Mouse (Mus musculus) stomach, embryonic 15.5 days (tissue): ENCODE measurements around the gene Sirt7. TPM values are rescaled to one million over a fixed set of nuclear protein-coding genes. Genes with fewer than 3 reads are reported as not detected.

Experiments
- ATAC-seq: fragments of 200-750 bp; cut with Nextera tagmentation; 2 replicates; pipeline ENCODE4 v1.8.0; 2017; ENCODE audit warnings: low read depth, moderate number of reproducible peaks, moderate TSS enrichment; ENCODE audit not compliant: insufficient read depth, low FRiP score
- H3K27ac ChIP-seq: fragments of 300-500 bp; sonication (generic); 2 replicates; pipeline ENCODE4 v1.5.1; 2015; ENCODE audit warnings: mild to moderate bottlenecking, inconsistent platforms
- H3K27me3 ChIP-seq: fragments of 300-500 bp; sonication (generic); replicated peaks from 2 replicates; pipeline ENCODE4 v1.6.1; 2015; ENCODE audit warnings: inconsistent platforms
- H3K36me3 ChIP-seq: fragments of 300-500 bp; sonication (generic); 2 replicates; pipeline ENCODE4 v1.6.1; 2015; ENCODE audit warnings: inconsistent platforms
- H3K4me1 ChIP-seq: fragments of 300-500 bp; sonication (generic); 2 replicates; pipeline ENCODE4 v1.6.1; 2015; ENCODE audit warnings: inconsistent platforms
- H3K4me2 ChIP-seq: fragments of 300-500 bp; sonication (generic); 2 replicates; pipeline ENCODE4 v1.6.1; 2015; ENCODE audit warnings: mild to moderate bottlenecking, inconsistent platforms
- H3K4me3 ChIP-seq: fragments of 300-500 bp; sonication (generic); replicated peaks from 2 replicates; pipeline ENCODE4 v1.5.1; 2015; ENCODE audit warnings: inconsistent platforms
- H3K9ac ChIP-seq: fragments of 300-500 bp; sonication (generic); 2 replicates; pipeline ENCODE4 v1.6.1; 2015; ENCODE audit warnings: inconsistent platforms
- H3K9me3 ChIP-seq: fragments of 300-500 bp; sonication (generic); 2 replicates; pipeline ENCODE4 v1.6.1; 2016; ENCODE audit warnings: inconsistent platforms
- WGBS: fragments of 180-500 bp; shearing (Covaris S2); methylation state at CpG from one replicate; pipeline ENCODE4 v1.1.7; 2015; 5-methylcytosine and 5-hydroxymethylcytosine counted together
- polyA plus RNA-seq: library from polyadenylated mRNA; unstranded; fragments of >200 nt; fragmentation: Nextera tagmentation; extraction: Ambion mirVana; gene quantifications from 2 replicates; pipeline ENCODE4 v1.2.1, GENCODE M21; 2015

Sirt7 gene
- polyA plus RNA-seq, 1 experiment from 2014 or later, result 38.1 TPM

DNA sequence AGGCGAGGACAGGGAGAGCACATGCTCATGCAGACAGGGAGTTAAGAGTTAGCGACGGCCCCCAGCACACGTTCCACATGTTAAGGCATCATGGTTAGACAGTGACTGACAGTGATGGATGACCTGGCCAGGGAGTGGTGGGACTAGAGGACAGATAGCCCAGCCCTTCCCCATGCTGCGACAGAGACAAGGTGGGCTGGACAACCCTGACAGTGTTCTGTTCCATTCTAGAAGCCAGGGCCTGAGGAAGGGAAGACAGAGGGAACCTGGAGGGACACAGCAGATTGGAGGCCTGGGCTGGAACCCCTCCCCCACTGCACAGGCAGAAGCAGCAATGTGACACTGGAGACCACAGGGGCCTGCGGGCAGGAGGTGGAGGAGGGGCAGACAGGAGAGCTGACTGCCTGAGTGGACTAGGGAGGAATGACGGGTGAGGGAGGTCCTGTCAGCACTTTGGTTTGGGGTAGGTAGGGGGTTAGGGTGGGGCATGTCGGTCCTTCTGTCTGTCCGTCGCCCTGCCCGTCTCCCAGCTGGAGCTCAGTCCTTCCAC, 46.3 kb downstream of the Sirt7 start:
- no peaks in the 10 kb centered on the region for H3K9me3 ChIP-seq
- peaks cover 25% of the 10 kb centered on the region for H3K36me3 ChIP-seq
- H3K4me1 ChIP-seq, result peaks cover 38% of the 10 kb centered on the region
- WGBS, result 80% methylated on average over 11 of the region's 11 CpGs
- no peak overlapping the region for H3K27ac ChIP-seq
- H3K4me2 ChIP-seq, result no peak overlapping the region; the same call in 1 of the 2 replicates
- H3K4me3 ChIP-seq, result no peak overlapping the region
- no peaks in the 10 kb centered on the region for H3K27me3 ChIP-seq
- ATAC-seq, result no peak
- H3K9ac ChIP-seq, result no peak overlapping the region

GRCm38 (mm10) chr11:120578024-120578693, 46.9 kb downstream of the Sirt7 start:
- 86% methylated on average over 10 of the region's 10 CpGs for WGBS
- Histone ChIP-seq H3K36me3 (peaks cover 24% of the 10 kb centered on the region), H3K27me3 (no peaks in the 10 kb centered on the region), H3K9ac (no peak overlapping the region), H3K4me1 (peaks cover 38% of the 10 kb centered on the region), H3K27ac (no peak overlapping the region), H3K9me3 (no peaks in the 10 kb centered on the region), H3K4me2 (no peak overlapping the region), H3K4me3 (no peak overlapping the region)
- ATAC-seq, result no peak

DNA sequence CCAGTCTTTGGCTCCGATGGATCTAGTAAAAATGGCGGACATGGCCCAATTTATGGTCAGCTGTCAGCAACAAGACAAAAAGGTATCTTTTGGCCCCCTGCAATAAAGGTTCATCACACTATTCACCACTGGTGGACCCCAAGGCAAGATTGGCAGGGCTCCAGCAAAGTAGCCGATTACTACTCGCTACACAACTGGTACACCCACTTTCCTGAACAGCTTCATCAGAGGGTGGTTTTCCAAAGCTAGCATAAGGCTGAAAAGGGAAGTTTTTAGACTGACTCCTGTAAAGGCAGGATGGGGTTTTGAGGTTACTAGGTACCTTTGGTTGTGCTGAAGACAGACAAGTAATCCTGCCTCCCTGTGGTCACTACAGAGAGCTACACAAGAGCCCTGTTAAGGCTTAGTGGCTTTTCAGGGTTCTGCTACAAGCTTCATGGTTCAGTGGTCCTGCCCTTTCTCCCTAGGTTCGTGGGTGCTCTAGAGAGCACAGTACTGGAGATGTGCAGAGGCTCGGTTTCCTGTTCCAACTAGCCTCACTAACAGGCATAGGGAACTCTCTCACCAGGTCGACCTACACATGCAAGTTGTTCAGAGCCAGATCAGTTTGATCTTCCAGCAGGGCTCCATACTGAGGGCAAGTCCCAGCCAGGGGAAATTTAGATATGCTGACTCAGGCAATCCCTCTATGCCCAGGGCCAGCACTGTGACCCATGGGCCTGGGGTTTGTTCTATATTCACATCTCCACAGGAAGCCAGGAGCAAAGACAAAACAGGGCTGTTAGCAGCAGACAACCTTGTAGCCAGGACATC, 47.6 kb downstream of the Sirt7 start:
- no peak overlapping the region for H3K4me3 ChIP-seq
- no peak overlapping the region for H3K9ac ChIP-seq
- ATAC-seq, result no peak
- no peaks in the 10 kb centered on the region for H3K9me3 ChIP-seq
- peak overlapping the region; percentile 55; the same call in 1 of the 2 replicates for H3K27ac ChIP-seq
- H3K27me3 ChIP-seq, result no peaks in the 10 kb centered on the region
- peaks cover 24% of the 10 kb centered on the region for H3K36me3 ChIP-seq
- peaks cover 38% of the 10 kb centered on the region for H3K4me1 ChIP-seq
- WGBS, result 84% methylated on average over 7 of the region's 7 CpGs
- no peak overlapping the region for H3K4me2 ChIP-seq

DNA sequence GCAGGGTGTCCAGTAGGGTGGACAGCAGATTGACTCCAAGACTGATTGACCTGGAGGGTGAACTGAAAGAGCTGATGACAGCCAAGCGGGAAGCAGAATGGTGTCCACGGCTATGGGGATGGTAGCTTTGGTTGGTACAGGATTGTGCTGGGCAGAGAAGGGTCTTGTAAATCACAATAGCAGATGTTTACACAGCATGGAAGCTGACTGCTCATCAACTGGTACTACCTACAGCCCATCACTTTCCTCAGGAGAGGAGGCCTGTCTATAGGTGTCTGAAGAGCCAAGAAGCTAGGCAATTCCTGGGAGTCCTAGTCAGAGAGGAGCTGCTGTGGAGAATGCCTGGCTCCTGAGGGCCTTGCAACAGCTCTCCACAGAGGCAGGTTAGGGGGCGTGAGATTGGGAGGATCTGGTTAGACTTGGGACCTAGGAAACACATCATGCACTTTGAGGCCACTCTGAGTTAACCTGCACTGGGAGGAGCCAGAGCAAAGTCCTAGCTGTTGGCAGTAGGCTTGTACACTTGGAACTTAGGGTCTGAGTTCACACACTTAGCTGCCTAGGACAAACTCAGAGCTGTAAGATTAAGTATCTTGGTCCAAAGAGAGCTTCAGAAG, 48.6 kb downstream of the Sirt7 start:
- H3K4me1 ChIP-seq, result peaks cover 35% of the 10 kb centered on the region
- H3K4me3 ChIP-seq, result no peak overlapping the region
- no peaks in the 10 kb centered on the region for H3K27me3 ChIP-seq
- peaks cover 24% of the 10 kb centered on the region for H3K36me3 ChIP-seq
- H3K4me2 ChIP-seq, result no peak overlapping the region
- 82% methylated on average over 3 of the region's 3 CpGs for WGBS
- H3K9ac ChIP-seq, result no peak overlapping the region
- H3K9me3 ChIP-seq, result no peaks in the 10 kb centered on the region
- no peak for ATAC-seq
- H3K27ac ChIP-seq, result peak overlapping the region; percentile 55; the same call in 1 of the 2 replicates

DNA sequence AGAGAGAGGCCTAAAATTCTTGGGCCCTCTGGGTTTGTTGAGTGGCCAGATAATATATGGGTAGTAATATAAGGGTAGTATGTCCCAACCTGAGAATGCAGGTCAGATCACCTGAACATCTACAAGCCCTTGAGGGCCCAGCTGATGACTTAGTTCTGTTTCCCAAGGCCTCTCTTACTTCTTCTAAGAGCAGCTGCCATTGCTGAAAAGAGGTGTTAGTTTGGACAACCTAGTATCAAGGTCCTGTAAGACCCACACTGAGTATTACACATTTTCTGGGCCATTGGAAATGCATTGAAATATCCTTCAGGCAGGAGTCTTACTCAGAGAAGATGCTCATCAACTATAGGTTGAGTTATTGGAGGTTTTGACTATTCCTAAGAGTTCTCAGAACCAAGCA, 49.1 kb downstream of the Sirt7 start:
- peaks cover 29% of the 10 kb centered on the region for H3K36me3 ChIP-seq
- H3K27ac ChIP-seq, result 0 out of 2 replicates have a peak overlapping the region, but pooled peaks have one; percentile 55
- H3K9ac ChIP-seq, result no peak overlapping the region
- no peak overlapping the region for H3K4me2 ChIP-seq
- ATAC-seq, result no peak
- peaks cover 41% of the 10 kb centered on the region for H3K4me1 ChIP-seq
- H3K27me3 ChIP-seq, result no peaks in the 10 kb centered on the region
- no peaks in the 10 kb centered on the region for H3K9me3 ChIP-seq
- no peak overlapping the region for H3K4me3 ChIP-seq

GRCm38 (mm10) chr11:120575046-120575445, 50.0 kb downstream of the Sirt7 start:
- H3K9me3 ChIP-seq, result no peaks in the 10 kb centered on the region
- H3K4me1 ChIP-seq, result peaks cover 38% of the 10 kb centered on the region
- no peak overlapping the region for H3K27ac ChIP-seq
- H3K27me3 ChIP-seq, result no peaks in the 10 kb centered on the region
- H3K9ac ChIP-seq, result no peak overlapping the region
- WGBS, result 79% methylated on average over 2 of the region's 2 CpGs
- no peak overlapping the region for H3K4me3 ChIP-seq
- ATAC-seq, result no peak
- peaks cover 37% of the 10 kb centered on the region for H3K36me3 ChIP-seq
- H3K4me2 ChIP-seq, result no peak overlapping the region

- peak overlapping the region; percentile 76 for H3K4me3 ChIP-seq
- no peak for ATAC-seq
- peaks cover 34% of the 10 kb centered on the region for H3K4me1 ChIP-seq
- WGBS, result 30% methylated on average over 5 of the region's 5 CpGs
- H3K9ac ChIP-seq, result peak overlapping the region; percentile 85; the same call in 1 of the 2 replicates
- H3K27ac ChIP-seq, result peak overlapping the region; percentile 37
- no peaks in the 10 kb centered on the region for H3K9me3 ChIP-seq
- peaks cover 37% of the 10 kb centered on the region for H3K36me3 ChIP-seq
- H3K27me3 ChIP-seq, result no peaks in the 10 kb centered on the region
- H3K4me2 ChIP-seq, result peak overlapping the region; percentile 72
Observed at GRCm38 (mm10) chr11:120574278-120574600, 50.8 kb downstream of the Sirt7 start.

- Histone ChIP-seq H3K9me3 (no peaks in the 10 kb centered on the region), H3K27me3 (no peaks in the 10 kb centered on the region), H3K4me3 (peak overlapping the region; percentile 76), H3K4me1 (peaks cover 30% of the 10 kb centered on the region), H3K27ac (peak overlapping the region; percentile 96), H3K36me3 (peaks cover 34% of the 10 kb centered on the region), H3K9ac (peak overlapping the region; percentile 85), H3K4me2 (peak overlapping the region; percentile 72)
- no peak for ATAC-seq
- WGBS, result under 1% methylated on average over 23 of the region's 23 CpGs
Observed at GRCm38 (mm10) chr11:120573585-120574277, 51.3 kb downstream of the Sirt7 start.

GRCm38 (mm10) chr11:120572752-120573584, 52.1 kb downstream of the Sirt7 start, which contains the start of gene P4hb:
P4hb (minus strand) TSS chr11:120573253.
- Histone ChIP-seq H3K4me3 (peak within 1 kb of the TSS; percentile 76), H3K9me3 (no peaks in the 10 kb centered on the region), H3K4me2 (peak within 1 kb of the TSS; percentile 77), H3K36me3 (peaks cover 34% of the 10 kb centered on the region), H3K27ac (peak within 1 kb of the TSS; percentile 96), H3K9ac (peak within 1 kb of the TSS; percentile 85), H3K27me3 (no peaks in the 10 kb centered on the region), H3K4me1 (peaks cover 29% of the 10 kb centered on the region)
- under 1% methylated on average over 94 of the region's 94 CpGs for WGBS
- ATAC-seq, result peak; percentile 96

- H3K27me3 ChIP-seq, result no peaks in the 10 kb centered on the region
- H3K27ac ChIP-seq, result peak overlapping the region; percentile 85
- H3K36me3 ChIP-seq, result peaks cover 34% of the 10 kb centered on the region
- ATAC-seq, result peak; percentile 5
- peak overlapping the region; percentile 77 for H3K4me2 ChIP-seq
- WGBS, result 0% methylated on average over 19 of the region's 24 CpGs
- no peaks in the 10 kb centered on the region for H3K9me3 ChIP-seq
- peaks cover 32% of the 10 kb centered on the region for H3K4me1 ChIP-seq
- peak overlapping the region; percentile 76 for H3K4me3 ChIP-seq
- H3K9ac ChIP-seq, result peak overlapping the region; percentile 76
Observed at GRCm38 (mm10) chr11:120572417-120572751, 52.7 kb downstream of the Sirt7 start.
